Mouse (Mus musculus): Measurements from ENCODE around the gene Hba-a2. TPM values are rescaled to one million over a fixed set of nuclear protein-coding genes. Genes with fewer than 3 reads are reported as not detected.
"Not testable (repeated sequence)": the region's sequence is repeated elsewhere in the genome, so short reads cannot be mapped to it uniquely, and the experiment has no call there.

Hba-a2 gene
- polyA plus RNA-seq, 1 experiment = 130,484 TPM

- H3K4me3 ChIP-seq (replicated peaks) = peak overlapping the region; percentile 2
- peaks cover 32% of the 10 kb centered on the region for H3K36me3 ChIP-seq (ENCODE audit: control insufficient read depth)
- H3K4me1 ChIP-seq (ENCODE audit: control insufficient read depth) = peaks cover 71% of the 10 kb centered on the region
- no peaks in the 10 kb centered on the region; the same call in 1 of the 2 replicates for H3K9me3 ChIP-seq (ENCODE audit: control insufficient read depth, low read length)
- H3K27me3 ChIP-seq (ENCODE audit: control insufficient read depth) = peaks cover 32% of the 10 kb centered on the region
- no peak for TF ChIP-seq GATA1 (IDR thresholded peaks at IDR 0.05; ENCODE audit: low read length)
- no peak for TF ChIP-seq TAL1 (IDR thresholded peaks at IDR 0.05; ENCODE audit: low read length)
Observed at GRCm38 (mm10) chr11:32280646-32281045, 15.6 kb upstream of the Hba-a2 start.

DNA sequence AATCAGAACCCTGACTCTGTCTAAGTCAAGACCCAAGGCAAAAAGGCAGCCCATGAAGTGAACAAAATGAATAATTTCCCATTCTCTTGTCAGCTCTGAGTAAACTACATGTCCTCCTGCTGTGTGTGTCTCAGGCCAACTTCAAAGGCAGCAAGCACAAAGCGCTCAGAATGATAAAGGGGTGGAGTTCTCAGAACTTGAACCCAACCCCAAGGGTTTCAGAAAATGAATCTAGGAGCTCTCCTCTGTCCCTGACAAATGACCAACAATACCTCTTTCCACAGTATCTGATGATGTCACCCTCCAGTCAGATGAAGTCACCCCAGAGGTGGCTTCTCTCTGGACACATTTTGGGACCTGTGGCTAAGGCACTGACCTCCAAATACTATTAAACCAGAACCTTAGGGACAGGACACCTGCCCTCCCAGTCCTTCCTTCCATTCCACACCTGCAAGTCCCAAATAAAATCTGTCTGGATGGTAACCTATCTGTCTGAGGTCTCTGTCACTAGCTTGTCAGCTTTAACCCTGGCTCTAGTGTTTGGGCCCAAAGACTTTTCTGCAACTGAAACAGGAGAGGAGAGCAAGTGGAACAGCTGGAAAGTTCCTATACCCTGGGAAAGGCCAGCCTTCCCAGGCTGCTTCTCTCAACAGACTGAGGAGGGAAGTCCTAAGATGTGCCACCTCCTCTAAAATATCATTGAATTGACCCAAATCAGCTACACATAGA, 14.7 kb upstream of the Hba-a2 start:
- H3K36me3 ChIP-seq (ENCODE audit: control insufficient read depth) = peaks cover 27% of the 10 kb centered on the region
- H3K4me3 ChIP-seq (replicated peaks) = peak overlapping the region; percentile 22
- H3K4me1 ChIP-seq (ENCODE audit: control insufficient read depth) = peaks cover 65% of the 10 kb centered on the region
- H3K9me3 ChIP-seq (ENCODE audit: control insufficient read depth, low read length) = no peaks in the 10 kb centered on the region; the same call in 1 of the 2 replicates
- H3K27me3 ChIP-seq (ENCODE audit: control insufficient read depth) = peaks cover 28% of the 10 kb centered on the region
- TF ChIP-seq GATA1 (IDR thresholded peaks at IDR 0.05; ENCODE audit: low read length) = no peak
- no peak for TF ChIP-seq TAL1 (IDR thresholded peaks at IDR 0.05; ENCODE audit: low read length)

- Histone ChIP-seq H3K27me3 (ENCODE audit: control insufficient read depth) (peaks cover 12% of the 10 kb centered on the region), H3K4me1 (ENCODE audit: control insufficient read depth) (peaks cover 66% of the 10 kb centered on the region), H3K4me3 (replicated peaks) (peak within 1 kb of the TSS; percentile 67), H3K36me3 (ENCODE audit: control insufficient read depth) (peaks cover 34% of the 10 kb centered on the region)
- not testable (repeated sequence) for H3K9me3 ChIP-seq (ENCODE audit: control insufficient read depth, low read length)
Observed at GRCm38 (mm10) chr11:32283091-32283777, 13.1 kb upstream of the Hba-a2 start, which contains the start of gene Hba-a1. TSS of gene Hba-a1 (plus strand) at chr11:32283511.

GRCm38 (mm10) chr11:32284582-32284981, 11.7 kb upstream of the Hba-a2 start:
- not testable (repeated sequence) for H3K27me3 ChIP-seq (ENCODE audit: control insufficient read depth); H3K9me3 ChIP-seq (ENCODE audit: control insufficient read depth, low read length)
- H3K36me3 ChIP-seq (ENCODE audit: control insufficient read depth) = peaks cover 42% of the 10 kb centered on the region
- peaks cover 66% of the 10 kb centered on the region for H3K4me1 ChIP-seq (ENCODE audit: control insufficient read depth)
- peak overlapping the region; percentile 67 for H3K4me3 ChIP-seq (replicated peaks)

- Histone ChIP-seq H3K36me3 (ENCODE audit: control insufficient read depth) (peaks cover 48% of the 10 kb centered on the region), H3K9me3 (ENCODE audit: control insufficient read depth, low read length) (no peaks in the 10 kb centered on the region), H3K4me1 (ENCODE audit: control insufficient read depth) (peaks cover 66% of the 10 kb centered on the region), H3K4me3 (replicated peaks) (peak overlapping the region; percentile 67), H3K27me3 (ENCODE audit: control insufficient read depth) (no peaks in the 10 kb centered on the region; the same call in 1 of the 2 replicates)
- TF ChIP-seq TAL1 (IDR thresholded peaks at IDR 0.05; ENCODE audit: low read length) (no peak), GATA1 (IDR thresholded peaks at IDR 0.05; ENCODE audit: low read length) (no peak)
Observed at GRCm38 (mm10) chr11:32285031-32285775, 11.1 kb upstream of the Hba-a2 start.

GRCm38 (mm10) chr11:32285887-32286286, 10.4 kb upstream of the Hba-a2 start:
- H3K9me3 ChIP-seq (ENCODE audit: control insufficient read depth, low read length); H3K27me3 ChIP-seq (ENCODE audit: control insufficient read depth): not testable (repeated sequence)
- Histone ChIP-seq H3K4me3 (replicated peaks) (peak overlapping the region; percentile 67), H3K36me3 (ENCODE audit: control insufficient read depth) (peaks cover 54% of the 10 kb centered on the region), H3K4me1 (ENCODE audit: control insufficient read depth) (peaks cover 65% of the 10 kb centered on the region)

GRCm38 (mm10) chr11:32286695-32287492, 9.4 kb upstream of the Hba-a2 start, which contains the start of gene Hbq1b:
TSS of gene Hbq1b (plus strand) at chr11:32286965.
- H3K27me3 ChIP-seq (ENCODE audit: control insufficient read depth); H3K9me3 ChIP-seq (ENCODE audit: control insufficient read depth, low read length): not testable (repeated sequence)
- Histone ChIP-seq H3K4me3 (replicated peaks) (peak within 1 kb of the TSS; percentile 70), H3K36me3 (ENCODE audit: control insufficient read depth) (peaks cover 64% of the 10 kb centered on the region), H3K4me1 (ENCODE audit: control insufficient read depth) (peaks cover 65% of the 10 kb centered on the region)

GRCm38 (mm10) chr11:32287493-32287825, 8.8 kb upstream of the Hba-a2 start:
- Histone ChIP-seq H3K4me3 (replicated peaks) (peak overlapping the region; percentile 70), H3K27me3 (ENCODE audit: control insufficient read depth) (no peaks in the 10 kb centered on the region; the same call in 1 of the 2 replicates), H3K9me3 (ENCODE audit: control insufficient read depth, low read length) (no peaks in the 10 kb centered on the region), H3K4me1 (ENCODE audit: control insufficient read depth) (peaks cover 65% of the 10 kb centered on the region), H3K36me3 (ENCODE audit: control insufficient read depth) (peaks cover 70% of the 10 kb centered on the region)
- TF ChIP-seq TAL1 (IDR thresholded peaks at IDR 0.05; ENCODE audit: low read length) (no peak), GATA1 (IDR thresholded peaks at IDR 0.05; ENCODE audit: low read length) (no peak)

GRCm38 (mm10) chr11:32292819-32293218, 3.5 kb upstream of the Hba-a2 start:
- H3K36me3 ChIP-seq (ENCODE audit: control insufficient read depth) = peaks cover 72% of the 10 kb centered on the region
- H3K9me3 ChIP-seq (ENCODE audit: control insufficient read depth, low read length); H3K27me3 ChIP-seq (ENCODE audit: control insufficient read depth): not testable (repeated sequence)
- H3K4me3 ChIP-seq (replicated peaks) = peak overlapping the region; percentile 32
- H3K4me1 ChIP-seq (ENCODE audit: control insufficient read depth) = peaks cover 70% of the 10 kb centered on the region

- Histone ChIP-seq H3K4me3 (replicated peaks) (peak overlapping the region; percentile 58), H3K36me3 (ENCODE audit: control insufficient read depth) (peaks cover 73% of the 10 kb centered on the region), H3K4me1 (ENCODE audit: control insufficient read depth) (peaks cover 65% of the 10 kb centered on the region)
- H3K9me3 ChIP-seq (ENCODE audit: control insufficient read depth, low read length); H3K27me3 ChIP-seq (ENCODE audit: control insufficient read depth): not testable (repeated sequence)
Observed at GRCm38 (mm10) chr11:32293479-32293878, 2.8 kb upstream of the Hba-a2 start.

DNA sequence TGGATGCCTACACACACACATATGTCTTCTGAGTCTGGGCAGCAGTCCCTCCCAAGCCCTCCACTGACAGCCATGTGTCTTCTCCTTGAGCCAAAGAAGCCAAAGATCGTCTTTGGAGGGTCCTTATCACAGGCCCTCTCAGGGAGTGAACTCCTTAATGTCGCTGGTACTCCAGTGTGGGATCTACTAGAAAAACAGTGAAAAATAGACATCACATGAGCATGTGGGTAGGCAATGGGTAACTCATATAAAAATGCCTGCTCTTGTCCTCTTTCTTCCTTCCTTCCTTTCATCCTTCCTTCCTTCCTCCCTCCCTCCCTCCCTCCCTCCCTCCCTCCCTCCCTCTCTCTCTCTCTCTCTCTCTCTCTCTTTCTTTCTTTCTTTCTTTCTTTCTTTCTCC, 1.1 kb downstream of the Hba-a2 start:
- Histone ChIP-seq H3K4me1 (ENCODE audit: control insufficient read depth) (peaks cover 51% of the 10 kb centered on the region), H3K27me3 (ENCODE audit: control insufficient read depth) (peaks cover 11% of the 10 kb centered on the region), H3K36me3 (ENCODE audit: control insufficient read depth) (peaks cover 55% of the 10 kb centered on the region), H3K4me3 (replicated peaks) (peak overlapping the region; percentile 65)
- not testable (repeated sequence) for H3K9me3 ChIP-seq (ENCODE audit: control insufficient read depth, low read length)
